Comparison of ENCODE assay signal across 11 mouse cellular contexts in genomic region chr3:121526096-121527093, GRCm38 (mm10). TPM values are rescaled to one million over a fixed set of nuclear protein-coding genes. Genes with fewer than 3 reads are reported as not detected.
DNase-seq lines count a peak whose midpoint lies in the region; ATAC-seq and TF ChIP-seq lines count a peak whose summit lies in the region.
"Had no signal": no experiment of that assay in that cellular context is flagged by ENCODE, and none has a peak within 500 bp of the region (broad histone marks: within the 10 kb centered on the region; RNA-seq: fewer than 3 reads in every experiment).

No protein-coding gene starts in this region.

- H3K4me3 ChIP-seq in intestine, embryonic 14.5 days (ENCODE audit: low read depth, low read length) = no peak overlapping the region
- no peak overlapping the region for H3K4me3 ChIP-seq in intestine, postnatal 0 days (ENCODE audit: low read depth, low read length)
- H3K4me3 ChIP-seq in intestine, embryonic 15.5 days (replicated peaks) = no peak overlapping the region
- H3K4me3 ChIP-seq: liver, embryonic 13.5 days had no signal

- POLR2A ChIA-PET in Patski (lab: Charles Lee) = interaction anchor here (0.6 to 1.1 kb wide), 2 partner anchors 151 to 181 kb away, joined by 3 read pairs; no protein-coding TSS in a partner anchor

- ATAC-seq in intestine, embryonic 14.5 days (replicated peaks; ENCODE audit: low FRiP score, low TSS enrichment, low read depth) = peak; percentile 34; the same call in 1 of the 2 replicates
- ATAC-seq in intestine, postnatal 0 days = no peak
- peak; percentile 77 for ATAC-seq in Patski
- peak; percentile 4; the same call in 1 of the 2 replicates for ATAC-seq in intestine, embryonic 15.5 days

- peak overlapping the region; percentile 80 for H3K27ac ChIP-seq in intestine, embryonic 14.5 days (ENCODE audit: low read depth)
- no peak overlapping the region for H3K27ac ChIP-seq in intestine, postnatal 0 days (ENCODE audit: low read depth, low read length)
- peak overlapping the region; percentile 80 for H3K27ac ChIP-seq in intestine, embryonic 15.5 days
- H3K27ac ChIP-seq: hindbrain, embryonic 14.5 days; liver, embryonic 13.5 days had no signal

- H3K4me1 ChIP-seq in intestine, embryonic 14.5 days (replicated peaks; ENCODE audit: control insufficient read depth, insufficient read depth, low read length) = peaks cover 37% of the 10 kb centered on the region
- no peaks in the 10 kb centered on the region; the same call in 1 of the 2 replicates for H3K4me1 ChIP-seq in intestine, postnatal 0 days (replicated peaks; ENCODE audit: control insufficient read depth, insufficient read depth, low read length)
- H3K4me1 ChIP-seq in intestine, embryonic 15.5 days (replicated peaks) = peaks cover 21% of the 10 kb centered on the region
- H3K4me1 ChIP-seq: liver, embryonic 13.5 days had no signal

- H3K27me3 ChIP-seq in intestine, embryonic 14.5 days (replicated peaks; ENCODE audit: control insufficient read depth, insufficient read depth, low read length) = no peaks in the 10 kb centered on the region
- no peaks in the 10 kb centered on the region for H3K27me3 ChIP-seq in intestine, postnatal 0 days (replicated peaks; ENCODE audit: control insufficient read depth, insufficient read depth, low read length)
- no peaks in the 10 kb centered on the region for H3K27me3 ChIP-seq in Patski
- no peaks in the 10 kb centered on the region for H3K27me3 ChIP-seq in intestine, embryonic 15.5 days (replicated peaks)

- 39% methylated on average over 17 of the region's 17 CpGs for WGBS in intestine, embryonic 14.5 days
- 60% methylated on average over 17 of the region's 17 CpGs for WGBS in intestine, postnatal 0 days
- 50% methylated on average over 17 of the region's 17 CpGs for WGBS in intestine, embryonic 15.5 days

- TF ChIP-seq CTCF in intestine, postnatal 0 days (IDR thresholded peaks at IDR 0.05; ENCODE audit: low read depth) = no peak
- TF ChIP-seq CTCF in Patski (IDR thresholded peaks at IDR 0.05) = no peak

- H3K36me3 ChIP-seq in intestine, embryonic 14.5 days (ENCODE audit: control insufficient read depth, insufficient read depth, low read length) = no peaks in the 10 kb centered on the region
- 0 out of 2 replicates have a peak, but pooled peaks cover 10% of the 10 kb centered on the region for H3K36me3 ChIP-seq in intestine, postnatal 0 days (ENCODE audit: control insufficient read depth, insufficient read depth)
- peaks cover 3% of the 10 kb centered on the region; the same call in 1 of the 2 replicates for H3K36me3 ChIP-seq in intestine, embryonic 15.5 days
- H3K36me3 ChIP-seq: liver, embryonic 13.5 days had no signal

- no peak overlapping the region for H3K9ac ChIP-seq in intestine, embryonic 14.5 days (ENCODE audit: low read length)
- H3K9ac ChIP-seq in intestine, postnatal 0 days (ENCODE audit: low read depth, low read length) = no peak overlapping the region
- no peak overlapping the region for H3K9ac ChIP-seq in intestine, embryonic 15.5 days
- H3K9ac ChIP-seq: hindbrain, embryonic 14.5 days; liver, embryonic 13.5 days had no signal

- CTCF ChIA-PET in Patski (lab: Charles Lee) = interaction anchor here (0.8 to 2.3 kb wide), 8 partner anchors 10 to 218 kb away, joined by 3 to 12 read pairs (median 4); no protein-coding TSS in a partner anchor

- no peaks in the 10 kb centered on the region for H3K9me3 ChIP-seq in intestine, embryonic 14.5 days (ENCODE audit: control insufficient read depth, low read length)
- no peaks in the 10 kb centered on the region for H3K9me3 ChIP-seq in intestine, postnatal 0 days (ENCODE audit: control insufficient read depth)
- no peaks in the 10 kb centered on the region for H3K9me3 ChIP-seq in intestine, embryonic 15.5 days
- H3K9me3 ChIP-seq: liver, embryonic 13.5 days had no signal

- H3K4me2 ChIP-seq in intestine, embryonic 14.5 days (ENCODE audit: low read length) = no peak overlapping the region
- no peak overlapping the region for H3K4me2 ChIP-seq in intestine, postnatal 0 days (replicated peaks; ENCODE audit: low read depth)
- no peak overlapping the region for H3K4me2 ChIP-seq in intestine, embryonic 15.5 days (replicated peaks)
- H3K4me2 ChIP-seq: hindbrain, embryonic 14.5 days; liver, embryonic 13.5 days had no signal

- in situ Hi-C loops in Patski (cut with MboI; ENCODE audit: low pct_unique_long_range_greater_than_20kb) = no loop called here

- DNase-seq in intestine, embryonic 14.5 days (ENCODE audit: low spot score) = peak; percentile 69
- DNase-seq in 3T3-L1 (ENCODE audit: low read depth, low spot score) (peak; percentile 83), Patski (ENCODE audit: low read depth, low spot score) (peak; percentile 82)
- DNase-seq in c-Kit-positive CD71-positive TER-119-positive erythroid progenitor cells, embryonic 14.5 days (ENCODE audit: low spot score) = no peak
- DNase-seq in layer of hippocampus, adult 11-12 months (ENCODE audit: low spot score) = no peak
- DNase-seq: kidney, postnatal 10 days; liver, embryonic 13.5 days; right cerebral cortex, postnatal 25 days had no signal

RNA-seq across cellular contexts. Expression of gene Slc44a3, which starts 5.8 kb away (rescaled TPM):
- 29.6 and 34.4 TPM in 2 replicates for polyA plus RNA-seq in intestine, embryonic 14.5 days (2014; fragmentation: Nextera tagmentation; extraction: Ambion mirVana)
- 23.7 and 25.2 TPM in 2 replicates for polyA plus RNA-seq in intestine, postnatal 0 days (2015; fragmentation: Nextera tagmentation; extraction: Ambion mirVana)
- 0.24 TPM for polyA plus RNA-seq in Patski (2021)
- polyA plus RNA-seq in intestine, embryonic 15.5 days (2015; fragmentation: Nextera tagmentation; extraction: Ambion mirVana) = 42.5 and 45.3 TPM in 2 replicates

Comparison
In these comparisons a context has a peak if more than half of its experiments do, and no peak if none do; other contexts are left out.
1. DNase-seq: peak in intestine, embryonic 14.5 days (single experiment), 3T3-L1 (single experiment) and Patski (single experiment); none in c-Kit-positive CD71-positive TER-119-positive erythroid progenitor cells, embryonic 14.5 days (single experiment) and layer of hippocampus, adult 11-12 months (single experiment).
2. RNA of gene Slc44a3, which starts 5.8 kb away (polyA plus RNA-seq): 42.5 to 45.3 TPM in intestine, embryonic 15.5 days, 29.6 to 34.4 TPM in intestine, embryonic 14.5 days and 23.7 to 25.2 TPM in intestine, postnatal 0 days; 0.24 TPM in Patski (single experiment); every median in the first group is over 10 times any median in the second.